Mouse (Mus musculus) left cerebral cortex, adult 11 months (tissue): ENCODE data around the gene Zswim7.
A peak's percentile ranks its signal among the peaks of the same experiment; 100 is the strongest.
"Not testable (repeated sequence)": the region's sequence is repeated elsewhere in the genome, so short reads cannot be mapped to it uniquely, and the experiment has no call there.

Experiments
- DNase-seq: peaks from one replicate; pipeline ENCODE4 v3.0.0; 2022; ENCODE audit warnings: low spot score

Gene Zswim7

DNA sequence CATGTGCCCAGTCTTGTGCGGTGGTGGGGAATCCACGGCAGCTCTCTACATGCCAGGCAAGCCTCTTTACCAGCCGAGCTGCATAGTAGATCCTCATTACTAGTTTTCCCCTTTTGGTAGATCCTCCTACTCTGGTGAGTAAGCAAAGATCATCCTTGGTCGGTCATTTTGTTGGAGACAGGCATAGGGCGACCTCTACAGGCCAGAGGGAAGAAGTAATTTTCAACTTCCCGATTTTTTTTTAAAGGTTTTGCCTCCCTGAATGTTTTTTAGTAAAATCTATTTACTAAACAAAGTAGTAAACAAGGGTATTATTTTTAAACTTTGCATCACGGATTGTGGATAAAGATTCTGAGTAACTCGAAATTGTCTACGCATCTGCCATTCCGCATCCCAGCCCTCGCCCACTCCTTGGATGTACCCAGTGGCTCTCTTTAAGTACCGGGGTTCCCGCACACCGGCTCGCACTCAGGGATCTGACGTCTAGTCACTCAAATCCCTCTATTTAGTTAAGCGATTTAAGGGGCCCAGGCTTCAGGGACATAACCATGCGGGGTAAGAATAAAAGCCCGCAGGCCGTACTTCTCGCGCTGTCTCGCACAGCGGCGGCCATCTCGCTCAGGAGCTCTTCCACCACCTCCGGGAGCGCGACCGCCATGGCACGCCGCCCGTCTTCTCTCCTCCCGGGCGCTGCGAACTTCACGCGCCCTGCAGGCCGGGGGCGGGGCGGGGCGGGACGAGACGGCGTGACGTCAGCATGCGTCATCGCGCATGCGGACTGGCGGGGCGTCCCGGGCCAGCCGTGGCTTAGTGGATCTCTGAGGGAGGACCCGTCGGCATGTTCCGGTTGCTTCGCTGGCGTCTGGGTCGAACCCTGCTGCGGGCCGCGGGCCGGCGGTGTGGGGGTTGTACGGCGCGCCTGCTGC, at the start of gene Zswim7, which contains the start of gene Ttc19:
TSS of gene Zswim7 (minus strand) at position 701 of the 926 bp plus-strand sequence.
TSS of gene Ttc19 (plus strand) at position 799 of the 926 bp plus-strand sequence.
- peak; percentile 83 for DNase-seq

GRCm38 (mm10) chr11:62323659-62324058, 42.5 kb upstream of the Zswim7 start:
- DNase-seq, result no peak

- no peak for DNase-seq
Observed at GRCm38 (mm10) chr11:62320097-62320496, 38.9 kb upstream of the Zswim7 start.

GRCm38 (mm10) chr11:62317746-62318145, 36.6 kb upstream of the Zswim7 start:
- peak; percentile 46 for DNase-seq

- no peak for DNase-seq
Observed at GRCm38 (mm10) chr11:62314984-62315383, 33.8 kb upstream of the Zswim7 start.

DNA sequence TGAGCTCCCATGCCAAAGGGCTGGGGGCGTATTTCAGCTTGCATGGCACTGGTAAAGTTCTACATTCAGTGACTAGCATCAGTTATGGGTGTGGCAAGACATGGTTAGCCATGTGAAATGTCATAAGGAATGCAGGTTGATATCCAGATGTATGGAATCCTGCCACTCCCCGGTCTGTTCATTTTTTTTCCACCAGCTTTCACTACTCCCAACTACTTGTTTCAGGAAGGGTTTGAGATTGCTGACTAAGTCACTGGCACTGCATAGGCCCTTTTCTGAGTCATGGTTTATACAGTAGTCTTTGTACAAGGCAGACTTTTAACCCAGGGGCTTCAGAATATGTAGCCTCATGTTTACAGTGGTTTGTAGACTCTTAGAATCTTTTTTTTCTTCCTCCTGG, 28.1 kb upstream of the Zswim7 start:
- DNase-seq, result no peak

DNA sequence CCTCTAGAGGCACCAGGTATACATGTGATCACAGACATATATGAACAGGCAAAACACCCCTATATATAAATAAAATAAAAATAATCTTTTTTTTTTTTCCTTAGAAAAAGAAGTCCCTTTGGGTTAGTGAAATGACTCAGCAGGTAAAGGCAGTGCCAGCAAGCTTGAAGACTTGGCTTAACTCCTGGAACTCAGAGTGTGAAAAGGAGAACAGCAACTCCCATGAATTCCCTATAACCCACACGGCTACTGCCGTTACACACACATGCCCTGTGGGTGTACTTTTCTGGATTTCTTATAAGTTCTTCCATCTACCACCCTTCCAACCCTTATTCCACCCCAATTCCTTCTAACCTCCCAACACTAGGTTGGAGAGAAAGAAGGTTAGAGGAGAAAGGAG, 24.7 kb upstream of the Zswim7 start:
- DNase-seq, result no peak

DNA sequence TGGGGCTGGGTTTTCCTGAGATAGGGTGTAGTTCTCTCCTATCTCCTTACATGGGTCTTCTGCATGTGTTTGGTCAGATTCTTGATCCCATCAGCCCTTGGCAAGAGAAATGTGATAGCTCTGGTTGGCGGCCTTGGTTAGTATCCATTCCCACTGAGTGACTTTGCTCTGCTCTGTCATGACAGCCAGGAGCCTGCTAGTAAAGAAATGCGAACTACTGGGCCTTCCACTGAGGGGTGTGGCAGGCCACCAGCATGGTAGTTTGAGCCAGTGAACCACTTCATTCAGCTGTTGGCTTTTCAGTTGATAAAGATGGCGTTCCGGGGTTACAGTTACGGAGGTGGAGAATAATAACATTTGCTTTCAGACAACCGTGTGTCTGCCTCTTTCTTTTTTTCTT, 17.7 kb upstream of the Zswim7 start:
- DNase-seq, result no peak

DNA sequence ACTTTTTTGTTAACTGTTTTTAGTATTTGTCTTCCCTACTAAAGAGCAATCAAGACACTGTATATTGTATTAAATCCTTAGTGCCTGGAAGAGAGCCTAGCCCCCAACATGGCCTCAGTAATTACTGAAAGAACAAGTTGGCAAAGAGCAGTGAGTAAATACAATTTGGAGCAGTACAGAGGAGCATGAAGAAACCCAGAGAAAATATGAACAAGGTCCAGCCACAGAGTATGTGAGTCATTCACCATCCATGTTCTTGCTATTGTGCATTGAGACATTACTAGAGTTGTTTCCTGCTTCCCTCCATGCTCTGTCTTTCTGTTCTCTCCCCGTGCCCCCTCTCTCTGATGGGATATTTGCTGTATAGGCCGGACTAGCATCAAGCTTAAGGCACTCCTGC, 12.9 kb upstream of the Zswim7 start:
- no peak for DNase-seq

- no peak for DNase-seq
Observed at GRCm38 (mm10) chr11:62287700-62288099, 6.5 kb upstream of the Zswim7 start.

DNA sequence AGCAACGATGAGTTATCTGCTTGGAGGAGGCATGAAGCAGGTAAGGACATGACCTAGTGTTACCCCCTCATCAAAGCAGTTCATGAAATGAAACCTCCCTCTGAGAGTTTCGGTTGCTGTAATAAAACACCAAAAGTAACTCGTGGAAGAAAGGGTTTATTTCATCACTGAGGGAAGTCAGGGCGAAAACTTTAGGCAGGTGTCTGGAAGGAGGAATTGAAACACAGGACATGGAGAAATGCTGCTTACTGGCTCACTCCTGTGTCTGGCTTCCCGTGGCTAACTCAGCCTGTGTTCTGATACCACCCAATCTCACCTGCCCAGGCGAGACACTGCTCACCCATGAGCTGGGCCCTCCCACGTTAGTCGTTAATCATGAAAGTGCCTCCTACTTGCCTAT, 3.8 kb upstream of the Zswim7 start:
- no peak for DNase-seq

- DNase-seq, result not testable (repeated sequence)
Observed at GRCm38 (mm10) chr11:62284020-62284419, 2.8 kb upstream of the Zswim7 start.

DNA sequence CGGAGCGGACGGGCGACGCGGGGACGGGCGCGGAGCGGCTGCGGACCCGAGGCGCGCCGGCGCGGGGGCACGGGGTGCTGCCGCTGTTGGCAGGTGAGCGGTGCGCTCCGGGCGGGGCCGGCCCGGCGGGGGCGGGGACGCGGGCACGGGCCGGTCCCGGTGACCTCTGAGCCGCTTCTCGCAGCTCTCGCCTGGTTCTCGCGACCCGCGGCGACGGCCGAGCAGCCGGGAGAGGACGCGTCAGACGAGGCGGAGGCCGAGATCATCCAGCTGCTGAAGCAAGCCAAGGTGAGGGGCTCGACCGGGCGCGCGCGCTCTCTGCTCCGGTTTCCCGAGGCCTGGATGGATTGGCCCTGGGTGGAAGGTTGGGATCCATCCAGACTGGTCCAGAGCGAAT, 424 bp upstream of the Zswim7 start:
- DNase-seq, result peak; percentile 49

- DNase-seq, result peak; percentile 18
Observed at GRCm38 (mm10) chr11:62278027-62278426, 3.1 kb downstream of the Zswim7 start.

DNA sequence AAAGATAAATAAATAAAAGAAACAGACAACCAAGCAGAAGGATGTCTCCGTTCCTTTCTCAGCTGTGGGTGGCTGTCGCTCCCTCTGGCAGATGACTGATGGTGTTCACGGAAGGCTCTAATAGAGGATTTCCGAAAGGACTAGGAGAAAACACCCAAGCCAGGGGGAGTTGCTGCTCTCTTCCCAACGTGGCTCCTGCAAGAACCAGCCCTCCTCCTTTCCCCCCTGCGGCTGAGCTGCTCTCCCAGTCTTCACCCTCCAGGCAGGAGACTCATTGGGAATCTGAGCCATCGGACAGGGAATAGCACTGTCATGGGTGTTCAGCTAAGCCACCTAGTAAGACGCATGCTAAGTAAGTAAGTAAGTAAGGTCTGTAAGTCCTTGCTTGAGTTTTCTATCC, 4.1 kb downstream of the Zswim7 start:
- DNase-seq, result no peak

- no peak for DNase-seq
Observed at GRCm38 (mm10) chr11:62270851-62271250, 10.3 kb downstream of the Zswim7 start.

DNA sequence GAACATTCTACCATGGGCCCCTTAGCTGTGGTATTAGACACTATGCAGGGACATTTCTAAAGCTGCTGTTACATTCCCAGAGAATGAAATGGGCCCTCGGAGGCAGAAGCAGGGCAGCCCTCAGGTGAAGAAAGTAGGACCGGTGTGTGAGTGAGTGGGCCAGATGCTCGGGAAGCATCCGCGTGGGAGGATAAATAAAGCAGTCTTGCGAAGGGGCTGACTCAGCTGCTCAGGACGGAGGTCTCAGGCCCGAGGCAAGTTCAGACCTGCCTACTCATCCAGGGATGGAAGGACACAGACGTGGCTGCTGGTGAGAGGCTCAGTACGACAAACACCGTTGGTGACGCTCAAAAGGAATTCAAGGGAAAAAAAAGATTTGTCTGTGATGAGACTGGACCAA, 12.1 kb downstream of the Zswim7 start:
- no peak for DNase-seq

DNA sequence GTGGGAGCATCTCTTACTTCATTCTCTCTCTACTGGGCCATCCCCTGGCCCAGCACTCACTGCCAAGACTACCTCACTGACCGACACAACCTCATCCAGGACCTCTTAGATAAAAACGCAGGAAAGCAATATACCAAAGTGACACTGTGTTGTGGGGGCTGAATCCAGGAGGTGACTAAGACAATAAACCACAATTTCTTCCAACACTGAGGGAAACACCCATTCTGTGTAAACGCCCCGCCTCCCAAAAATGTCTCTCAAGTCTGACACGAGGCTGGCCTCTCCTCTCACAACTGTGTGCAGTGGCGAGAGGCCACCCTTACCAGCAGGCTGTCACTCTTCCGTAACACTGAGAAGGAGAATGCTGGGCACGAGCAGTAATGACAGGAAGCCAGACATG, 12.8 kb downstream of the Zswim7 start:
- DNase-seq, result no peak

- DNase-seq, result no peak
Observed at GRCm38 (mm10) chr11:62266466-62267214, 14.5 kb downstream of the Zswim7 start.

- no peak for DNase-seq
Observed at GRCm38 (mm10) chr11:62265642-62266041, 15.5 kb downstream of the Zswim7 start.

DNA sequence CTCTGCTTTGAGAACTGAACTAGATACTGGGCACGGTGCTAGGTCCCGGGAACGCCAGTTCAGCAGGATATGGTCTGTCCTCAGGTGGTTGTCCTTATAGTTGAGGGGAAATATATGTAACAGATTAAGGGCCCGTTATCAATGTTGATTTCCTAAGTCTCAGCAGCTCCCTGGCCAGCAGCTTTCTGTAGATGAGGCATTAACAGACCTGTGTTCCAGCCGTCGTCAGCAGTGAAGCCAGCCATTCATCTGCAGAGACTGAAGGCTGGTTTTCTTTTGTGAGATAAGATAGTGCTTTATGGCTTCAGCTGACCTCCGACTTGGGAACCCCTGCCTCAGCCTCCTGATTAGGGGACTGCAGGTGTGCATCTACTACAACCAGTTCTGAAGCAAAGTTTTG, 17.2 kb downstream of the Zswim7 start:
- no peak for DNase-seq

- no peak for DNase-seq
Observed at GRCm38 (mm10) chr11:62263599-62263998, 17.6 kb downstream of the Zswim7 start.

DNA sequence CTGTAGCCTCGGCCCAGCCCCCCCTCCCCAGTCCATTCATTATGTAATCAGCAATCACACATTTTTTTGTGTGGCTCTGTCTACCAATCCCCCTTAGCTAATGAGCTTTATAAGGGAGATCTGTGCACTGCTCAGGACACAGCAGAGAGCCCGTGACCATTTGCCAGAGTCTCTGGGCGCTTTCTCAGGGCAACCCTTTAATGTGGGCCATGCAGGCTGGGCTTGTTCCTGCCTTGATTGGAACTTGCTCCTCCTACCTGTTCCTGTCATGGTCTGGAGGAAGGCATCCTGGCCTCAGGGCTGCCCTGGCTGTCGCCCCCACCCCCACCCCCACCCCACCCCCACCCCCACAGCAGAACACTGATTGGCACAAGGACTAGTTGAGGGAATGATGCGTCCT, 22.0 kb downstream of the Zswim7 start:
- DNase-seq, result no peak
